Mouse (Mus musculus) gastrocnemius, adult 18-20 months (tissue): ENCODE measurements at regions not wholly inside any gene's neighbourhood (a gene's known extent, or its start where the extent isn't known, plus 50 kb on each side); places are given as distances from the start of the nearest gene placed in this dataset.

Experiments
- DNase-seq: peaks from one replicate; pipeline ENCODE4 v3.0.0; 2021; ENCODE audit warnings: low spot score

GRCm38 (mm10) chr8:12503344-12503743, 69.5 kb upstream of the Spaca7 start:
- no peak for DNase-seq

DNA sequence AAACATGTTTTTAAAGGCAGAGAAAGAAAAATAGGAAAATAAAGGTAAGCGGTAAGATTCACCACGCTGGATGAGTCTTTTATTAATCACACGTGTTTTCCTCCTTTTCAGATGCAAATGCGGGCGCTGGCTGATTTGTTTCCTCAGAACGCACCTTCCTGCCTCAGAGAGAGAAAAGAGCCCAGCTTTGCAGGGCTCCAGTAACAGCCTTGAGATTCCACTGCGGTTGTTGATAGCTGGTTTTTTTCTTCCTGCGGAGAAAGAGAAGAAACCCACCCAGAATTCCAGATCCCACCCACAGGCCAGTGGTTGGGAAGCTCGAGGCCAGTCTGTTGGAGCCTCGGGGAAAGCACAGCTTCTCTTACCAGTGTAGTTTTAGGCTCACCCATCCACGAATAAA, 68.6 kb upstream of the Spaca7 start:
- DNase-seq = no peak

GRCm38 (mm10) chr8:12504777-12505176, 68.1 kb upstream of the Spaca7 start:
- DNase-seq = no peak

DNA sequence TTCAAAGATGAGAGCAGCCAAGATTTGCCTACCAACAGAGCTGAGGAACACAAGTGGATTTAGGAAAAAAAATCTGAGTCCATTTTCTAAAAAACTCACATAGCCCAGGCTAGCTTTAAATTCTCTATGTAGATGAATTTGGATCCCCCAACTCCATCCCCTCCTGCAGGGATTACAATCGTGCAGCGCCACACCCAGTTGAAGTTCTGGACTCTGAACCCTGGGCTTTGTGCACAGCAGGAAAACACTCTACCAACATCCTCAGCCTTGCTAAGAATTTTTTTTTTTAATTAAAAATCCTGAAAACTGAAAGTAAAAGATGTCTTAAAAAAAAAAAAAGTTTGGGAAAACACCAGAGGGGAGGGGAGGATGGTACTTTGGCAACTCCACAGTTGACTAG, 62.6 kb upstream of the Spaca7 start:
- DNase-seq = no peak

- peak; percentile 20 for DNase-seq
Observed at GRCm38 (mm10) chr8:12513042-12513441, 59.8 kb upstream of the Spaca7 start.

GRCm38 (mm10) chr8:12514138-12514537, 58.7 kb upstream of the Spaca7 start:
- no peak for DNase-seq

DNA sequence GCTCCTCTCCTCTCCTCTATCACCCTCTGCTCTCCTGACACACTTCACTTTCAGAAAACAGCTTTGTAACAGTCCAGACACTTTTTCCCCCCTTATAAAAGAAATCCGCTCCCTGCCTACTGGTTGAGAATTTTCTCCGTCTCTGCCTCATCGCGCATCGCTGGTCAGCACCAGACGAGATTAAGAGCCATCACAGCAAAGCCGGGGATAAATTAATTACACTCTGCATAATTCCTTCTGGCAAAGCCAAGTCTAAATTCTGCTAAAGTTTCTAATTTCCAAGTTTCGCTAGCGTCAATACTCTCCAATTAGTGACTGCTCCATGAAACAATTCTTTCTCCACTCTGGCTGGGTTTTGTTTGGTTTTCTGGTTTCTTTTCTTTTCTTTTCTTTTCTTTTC, 51.2 kb upstream of the Spaca7 start:
- no peak for DNase-seq
